Mouse (Mus musculus): Measurements from ENCODE around the gene Serhl. TPM values are rescaled to one million over a fixed set of nuclear protein-coding genes. Genes with fewer than 3 reads are reported as not detected.

Gene Serhl
- polyA plus RNA-seq, 1 experiment from 2014 or later: 29.7 TPM

- Histone ChIP-seq H3K27ac (ENCODE audit: low read length) (peak overlapping the region; percentile 99), H3K9me3 (replicated peaks; ENCODE audit: control insufficient read depth, low read length, poor library complexity, severe bottlenecking) (no peaks in the 10 kb centered on the region), H3K4me2 (ENCODE audit: low read length) (peak overlapping the region; percentile 60), H3K4me3 (ENCODE audit: low read depth, low read length) (peak overlapping the region; percentile 84; the same call in 1 of the 2 replicates), H3K36me3 (ENCODE audit: control insufficient read depth, insufficient read depth, low read length) (0 out of 2 replicates have a peak, but pooled peaks cover 5% of the 10 kb centered on the region), H3K4me1 (ENCODE audit: control insufficient read depth, insufficient read depth, low read length) (peaks cover 10% of the 10 kb centered on the region), H3K27me3 (ENCODE audit: control insufficient read depth, insufficient read depth, low read depth, low read length) (no peaks in the 10 kb centered on the region), H3K9ac (ENCODE audit: low read depth, low read length) (peak overlapping the region; percentile 95; the same call in 1 of the 2 replicates)
- WGBS: 22% methylated on average over 3 of the region's 3 CpGs
- no peak for ATAC-seq
Observed at GRCm38 (mm10) chr15:83150073-83150442, 60.8 kb downstream of the Serhl start.

GRCm38 (mm10) chr15:83150694-83151093 is 61.4 kb downstream of the Serhl start:
- Histone ChIP-seq H3K36me3 (ENCODE audit: control insufficient read depth, insufficient read depth, low read length) (0 out of 2 replicates have a peak, but pooled peaks cover 5% of the 10 kb centered on the region), H3K4me2 (ENCODE audit: low read length) (no peak overlapping the region), H3K9me3 (replicated peaks; ENCODE audit: control insufficient read depth, low read length, poor library complexity, severe bottlenecking) (no peaks in the 10 kb centered on the region), H3K9ac (ENCODE audit: low read depth, low read length) (no peak overlapping the region), H3K4me1 (ENCODE audit: control insufficient read depth, insufficient read depth, low read length) (peaks cover 10% of the 10 kb centered on the region), H3K4me3 (ENCODE audit: low read depth, low read length) (no peak overlapping the region), H3K27ac (ENCODE audit: low read length) (no peak overlapping the region), H3K27me3 (ENCODE audit: control insufficient read depth, insufficient read depth, low read depth, low read length) (no peaks in the 10 kb centered on the region)
- no peak for ATAC-seq
- 85% methylated on average over 4 of the region's 4 CpGs for WGBS

- Histone ChIP-seq H3K9me3 (replicated peaks; ENCODE audit: control insufficient read depth, low read length, poor library complexity, severe bottlenecking) (no peaks in the 10 kb centered on the region), H3K9ac (ENCODE audit: low read depth, low read length) (no peak overlapping the region), H3K27me3 (ENCODE audit: control insufficient read depth, insufficient read depth, low read depth, low read length) (no peaks in the 10 kb centered on the region), H3K36me3 (ENCODE audit: control insufficient read depth, insufficient read depth, low read length) (peaks cover 16% of the 10 kb centered on the region), H3K4me2 (ENCODE audit: low read length) (no peak overlapping the region), H3K4me1 (ENCODE audit: control insufficient read depth, insufficient read depth, low read length) (peaks cover 3% of the 10 kb centered on the region; the same call in 1 of the 2 replicates), H3K27ac (ENCODE audit: low read length) (no peak overlapping the region), H3K4me3 (ENCODE audit: low read depth, low read length) (no peak overlapping the region)
- WGBS: 96% methylated on average over 7 of the region's 7 CpGs
- ATAC-seq: no peak
Observed at GRCm38 (mm10) chr15:83154309-83154708, 65.0 kb downstream of the Serhl start.

- 75% methylated on average over 6 of the region's 6 CpGs for WGBS
- Histone ChIP-seq H3K36me3 (ENCODE audit: control insufficient read depth, insufficient read depth, low read length) (peaks cover 21% of the 10 kb centered on the region), H3K4me1 (ENCODE audit: control insufficient read depth, insufficient read depth, low read length) (no peaks in the 10 kb centered on the region), H3K9me3 (replicated peaks; ENCODE audit: control insufficient read depth, low read length, poor library complexity, severe bottlenecking) (no peaks in the 10 kb centered on the region), H3K4me2 (ENCODE audit: low read length) (no peak overlapping the region), H3K4me3 (ENCODE audit: low read depth, low read length) (no peak overlapping the region), H3K9ac (ENCODE audit: low read depth, low read length) (no peak overlapping the region), H3K27ac (ENCODE audit: low read length) (no peak overlapping the region), H3K27me3 (ENCODE audit: control insufficient read depth, insufficient read depth, low read depth, low read length) (no peaks in the 10 kb centered on the region)
- ATAC-seq: no peak
Observed at GRCm38 (mm10) chr15:83155672-83156419, 66.5 kb downstream of the Serhl start.

- H3K4me1 ChIP-seq (ENCODE audit: control insufficient read depth, insufficient read depth, low read length): no peaks in the 10 kb centered on the region
- no peaks in the 10 kb centered on the region for H3K27me3 ChIP-seq (ENCODE audit: control insufficient read depth, insufficient read depth, low read depth, low read length)
- no peak for ATAC-seq
- no peak overlapping the region for H3K4me3 ChIP-seq (ENCODE audit: low read depth, low read length)
- 77% methylated on average over 11 of the region's 11 CpGs for WGBS
- H3K4me2 ChIP-seq (ENCODE audit: low read length): no peak overlapping the region
- peaks cover 27% of the 10 kb centered on the region for H3K36me3 ChIP-seq (ENCODE audit: control insufficient read depth, insufficient read depth, low read length)
- H3K27ac ChIP-seq (ENCODE audit: low read length): no peak overlapping the region
- H3K9ac ChIP-seq (ENCODE audit: low read depth, low read length): no peak overlapping the region
- H3K9me3 ChIP-seq (replicated peaks; ENCODE audit: control insufficient read depth, low read length, poor library complexity, severe bottlenecking): no peaks in the 10 kb centered on the region
Observed at GRCm38 (mm10) chr15:83156929-83157666, 67.8 kb downstream of the Serhl start.

GRCm38 (mm10) chr15:83157667-83158064 is 68.4 kb downstream of the Serhl start:
- Histone ChIP-seq H3K4me3 (ENCODE audit: low read depth, low read length) (no peak overlapping the region), H3K9me3 (replicated peaks; ENCODE audit: control insufficient read depth, low read length, poor library complexity, severe bottlenecking) (no peaks in the 10 kb centered on the region), H3K27ac (ENCODE audit: low read length) (no peak overlapping the region), H3K4me2 (ENCODE audit: low read length) (no peak overlapping the region), H3K36me3 (ENCODE audit: control insufficient read depth, insufficient read depth, low read length) (peaks cover 27% of the 10 kb centered on the region), H3K4me1 (ENCODE audit: control insufficient read depth, insufficient read depth, low read length) (no peaks in the 10 kb centered on the region), H3K9ac (ENCODE audit: low read depth, low read length) (no peak overlapping the region), H3K27me3 (ENCODE audit: control insufficient read depth, insufficient read depth, low read depth, low read length) (no peaks in the 10 kb centered on the region)
- ATAC-seq: no peak
- WGBS: 99% methylated on average over 6 of the region's 6 CpGs

- ATAC-seq: no peak
- WGBS: 95% methylated on average over 7 of the region's 7 CpGs
- no peak overlapping the region for H3K4me2 ChIP-seq (ENCODE audit: low read length)
- H3K27ac ChIP-seq (ENCODE audit: low read length): no peak overlapping the region
- H3K4me3 ChIP-seq (ENCODE audit: low read depth, low read length): no peak overlapping the region
- no peaks in the 10 kb centered on the region for H3K9me3 ChIP-seq (replicated peaks; ENCODE audit: control insufficient read depth, low read length, poor library complexity, severe bottlenecking)
- no peaks in the 10 kb centered on the region for H3K4me1 ChIP-seq (ENCODE audit: control insufficient read depth, insufficient read depth, low read length)
- H3K36me3 ChIP-seq (ENCODE audit: control insufficient read depth, insufficient read depth, low read length): peaks cover 27% of the 10 kb centered on the region
- H3K27me3 ChIP-seq (ENCODE audit: control insufficient read depth, insufficient read depth, low read depth, low read length): no peaks in the 10 kb centered on the region
- no peak overlapping the region for H3K9ac ChIP-seq (ENCODE audit: low read depth, low read length)
Observed at GRCm38 (mm10) chr15:83158587-83159160, 69.4 kb downstream of the Serhl start.

GRCm38 (mm10) chr15:83159823-83160222 is 70.5 kb downstream of the Serhl start:
- H3K4me3 ChIP-seq (ENCODE audit: low read depth, low read length): no peak overlapping the region
- no peaks in the 10 kb centered on the region for H3K9me3 ChIP-seq (replicated peaks; ENCODE audit: control insufficient read depth, low read length, poor library complexity, severe bottlenecking)
- WGBS: 93% methylated on average over 9 of the region's 9 CpGs
- ATAC-seq: no peak
- H3K4me2 ChIP-seq (ENCODE audit: low read length): no peak overlapping the region
- no peak overlapping the region for H3K9ac ChIP-seq (ENCODE audit: low read depth, low read length)
- peaks cover 26% of the 10 kb centered on the region for H3K36me3 ChIP-seq (ENCODE audit: control insufficient read depth, insufficient read depth, low read length)
- H3K4me1 ChIP-seq (ENCODE audit: control insufficient read depth, insufficient read depth, low read length): no peaks in the 10 kb centered on the region
- no peak overlapping the region for H3K27ac ChIP-seq (ENCODE audit: low read length)
- no peaks in the 10 kb centered on the region for H3K27me3 ChIP-seq (ENCODE audit: control insufficient read depth, insufficient read depth, low read depth, low read length)

- no peaks in the 10 kb centered on the region for H3K27me3 ChIP-seq (ENCODE audit: control insufficient read depth, insufficient read depth, low read depth, low read length)
- H3K9me3 ChIP-seq (replicated peaks; ENCODE audit: control insufficient read depth, low read length, poor library complexity, severe bottlenecking): no peaks in the 10 kb centered on the region
- H3K9ac ChIP-seq (ENCODE audit: low read depth, low read length): no peak overlapping the region
- H3K36me3 ChIP-seq (ENCODE audit: control insufficient read depth, insufficient read depth, low read length): peaks cover 28% of the 10 kb centered on the region
- no peak overlapping the region for H3K27ac ChIP-seq (ENCODE audit: low read length)
- 97% methylated on average over 4 of the region's 4 CpGs for WGBS
- H3K4me3 ChIP-seq (ENCODE audit: low read depth, low read length): no peak overlapping the region
- no peaks in the 10 kb centered on the region for H3K4me1 ChIP-seq (ENCODE audit: control insufficient read depth, insufficient read depth, low read length)
- ATAC-seq: no peak
- H3K4me2 ChIP-seq (ENCODE audit: low read length): no peak overlapping the region
Observed at GRCm38 (mm10) chr15:83160561-83160960, 71.3 kb downstream of the Serhl start.
